Mouse (Mus musculus): Measurements from ENCODE around the gene Smarcc2. TPM values are rescaled to one million over a fixed set of nuclear protein-coding genes. Genes with fewer than 3 reads are reported as not detected.

Gene Smarcc2
- polyA plus RNA-seq, 1 experiment: 81.3 TPM

DNA sequence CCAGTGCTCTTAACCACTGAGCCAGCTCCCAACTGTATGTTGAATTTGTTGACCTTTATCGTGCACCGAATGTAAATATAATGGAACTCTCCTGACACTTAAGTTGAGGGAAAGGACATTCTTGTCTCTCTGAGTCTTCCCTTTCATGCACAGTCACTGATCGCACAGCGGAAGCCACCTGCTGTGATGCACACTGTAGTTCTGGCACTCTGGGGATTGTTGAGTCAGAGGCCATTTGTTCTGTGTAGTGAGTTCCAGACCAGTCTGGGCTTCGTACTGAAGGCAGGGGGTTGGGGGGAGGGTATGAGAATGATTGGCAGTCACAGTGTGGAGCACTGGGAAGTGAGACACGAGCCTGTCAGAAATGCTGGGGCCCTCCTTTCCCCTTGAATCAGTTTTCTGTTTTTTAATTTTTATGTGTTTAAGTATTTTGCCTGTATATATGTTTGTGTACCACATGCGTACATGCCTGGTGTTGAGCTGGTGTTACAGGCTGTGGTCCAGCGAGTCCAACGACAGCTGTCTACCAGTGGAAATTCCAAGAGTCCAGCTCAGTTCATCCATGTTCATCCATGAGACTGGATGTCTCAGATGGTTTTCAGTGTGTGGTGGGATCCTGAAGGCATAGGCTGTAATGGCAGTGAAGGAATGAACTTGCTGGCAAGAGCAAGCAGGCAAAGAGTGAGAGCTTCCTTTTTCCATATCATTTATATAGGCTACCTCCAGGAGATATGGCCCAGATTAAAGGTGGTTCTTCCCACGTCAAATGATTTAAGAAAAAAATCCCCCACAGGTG, 17.5 kb upstream of the Smarcc2 start:
- 90% methylated on average over 10 of the region's 10 CpGs for WGBS
- H3K4me3 ChIP-seq (ENCODE audit: insufficient read depth, low read depth, low read length): no peak overlapping the region
- TF ChIP-seq CTCF (conservative IDR thresholded peaks at IDR 0.05; ENCODE audit: insufficient read depth, insufficient read length, low read depth, low read length) (no peak), POLR2A (IDR thresholded peaks at IDR 0.05; ENCODE audit: low read depth, low read length) (no peak)

DNA sequence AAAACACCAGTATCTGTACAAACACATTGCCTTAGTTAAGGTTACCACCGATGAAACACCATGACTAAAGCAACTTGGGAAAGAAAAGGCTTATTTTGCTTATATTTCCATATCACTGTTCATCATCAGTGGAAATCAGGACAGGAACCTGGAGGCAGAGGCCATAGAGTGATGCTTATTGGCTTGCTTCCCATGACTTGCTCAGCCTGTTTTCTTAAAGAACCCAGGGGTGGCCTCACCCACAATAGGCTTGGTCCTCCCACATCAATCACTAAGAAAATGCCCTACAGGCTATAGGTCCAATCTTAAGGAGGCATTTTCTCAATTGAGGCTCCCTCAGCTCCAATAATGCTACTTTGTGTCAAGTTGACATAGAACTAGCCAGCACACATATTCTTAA, 16.3 kb upstream of the Smarcc2 start:
- no peak for DNase-seq
- Histone ChIP-seq H3K4me3 (ENCODE audit: insufficient read depth, low read depth, low read length) (no peak overlapping the region), H3K27ac (ENCODE audit: insufficient read depth, low read depth, low read length) (no peak overlapping the region), H3K27me3 (replicated peaks; ENCODE audit: control insufficient read depth, insufficient read depth, low read length) (no peaks in the 10 kb centered on the region), H3K36me3 (ENCODE audit: control insufficient read depth, insufficient read depth, low read length) (0 out of 2 replicates have a peak, but pooled peaks cover 4% of the 10 kb centered on the region), H3K4me1 (ENCODE audit: control insufficient read depth, insufficient read depth, low read length) (no peaks in the 10 kb centered on the region)
- 82% methylated on average over 1 of the region's 1 CpGs for WGBS
- no peak for TF ChIP-seq POLR2A (IDR thresholded peaks at IDR 0.05; ENCODE audit: low read depth, low read length)
- TF ChIP-seq CTCF (conservative IDR thresholded peaks at IDR 0.05; ENCODE audit: insufficient read depth, insufficient read length, low read depth, low read length): no peak

More for the DNA sequence above, 17.5 kb upstream of the Smarcc2 start:
- H3K27me3 ChIP-seq (replicated peaks; ENCODE audit: control insufficient read depth, insufficient read depth, low read length): no peaks in the 10 kb centered on the region
- no peaks in the 10 kb centered on the region for H3K4me1 ChIP-seq (ENCODE audit: control insufficient read depth, insufficient read depth, low read length)
- no peak overlapping the region for H3K27ac ChIP-seq (ENCODE audit: insufficient read depth, low read depth, low read length)
- H3K36me3 ChIP-seq (ENCODE audit: control insufficient read depth, insufficient read depth, low read length): peaks cover 8% of the 10 kb centered on the region; the same call in 1 of the 2 replicates
- no peak for DNase-seq

DNA sequence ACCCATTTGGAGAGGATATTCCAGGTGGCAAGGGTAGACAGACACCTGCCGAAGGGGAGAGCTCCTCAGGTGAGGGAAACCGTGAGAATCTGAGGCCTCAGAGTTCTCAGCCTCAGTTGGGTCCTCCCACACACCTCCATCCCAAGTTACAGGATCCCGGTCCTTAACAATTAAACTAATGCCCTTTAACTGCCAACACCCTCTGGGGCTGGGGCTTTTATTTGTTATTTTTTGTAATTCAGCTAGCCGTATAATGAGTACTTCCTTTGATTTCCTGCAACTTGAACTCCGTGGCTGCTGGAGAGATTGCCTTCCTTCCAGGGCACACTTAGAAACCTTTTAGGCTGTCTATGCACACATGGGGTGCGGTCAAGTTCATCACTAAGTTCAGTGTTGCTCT, 14.7 kb upstream of the Smarcc2 start:
- Histone ChIP-seq H3K27ac (ENCODE audit: insufficient read depth, low read depth, low read length) (no peak overlapping the region), H3K27me3 (replicated peaks; ENCODE audit: control insufficient read depth, insufficient read depth, low read length) (no peaks in the 10 kb centered on the region), H3K36me3 (ENCODE audit: control insufficient read depth, insufficient read depth, low read length) (no peaks in the 10 kb centered on the region), H3K4me1 (ENCODE audit: control insufficient read depth, insufficient read depth, low read length) (no peaks in the 10 kb centered on the region), H3K4me3 (ENCODE audit: insufficient read depth, low read depth, low read length) (no peak overlapping the region)
- 20% methylated on average over 6 of the region's 6 CpGs for WGBS
- TF ChIP-seq POLR2A (IDR thresholded peaks at IDR 0.05; ENCODE audit: low read depth, low read length): no peak
- no peak for TF ChIP-seq CTCF (conservative IDR thresholded peaks at IDR 0.05; ENCODE audit: insufficient read depth, insufficient read length, low read depth, low read length)
- no peak for DNase-seq

DNA sequence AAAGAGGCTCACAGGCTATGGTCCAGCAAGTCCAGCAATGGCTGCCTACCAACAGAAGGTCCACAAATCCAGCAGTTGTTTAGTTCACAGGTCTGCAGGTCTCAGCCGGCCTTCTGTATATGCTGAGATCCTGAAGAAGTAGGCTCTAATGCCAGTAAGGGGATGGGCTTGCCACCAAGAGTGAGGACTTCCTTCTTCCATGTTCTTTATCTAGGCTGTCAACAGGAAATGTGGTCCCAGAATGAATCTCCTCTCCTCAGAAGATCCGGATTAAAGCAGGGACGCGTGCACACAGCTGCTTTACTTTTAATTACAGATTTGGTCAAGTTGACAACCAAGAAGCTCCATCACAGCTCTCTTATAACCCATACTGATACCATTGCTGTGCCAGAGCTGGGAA, 13.6 kb upstream of the Smarcc2 start:
- no peaks in the 10 kb centered on the region for H3K27me3 ChIP-seq (replicated peaks; ENCODE audit: control insufficient read depth, insufficient read depth, low read length)
- no peak overlapping the region for H3K4me3 ChIP-seq (ENCODE audit: insufficient read depth, low read depth, low read length)
- WGBS: 72% methylated on average over 4 of the region's 4 CpGs
- no peak overlapping the region for H3K27ac ChIP-seq (ENCODE audit: insufficient read depth, low read depth, low read length)
- TF ChIP-seq CTCF (conservative IDR thresholded peaks at IDR 0.05; ENCODE audit: insufficient read depth, insufficient read length, low read depth, low read length): no peak
- TF ChIP-seq POLR2A (IDR thresholded peaks at IDR 0.05; ENCODE audit: low read depth, low read length): no peak
- DNase-seq: peak; percentile 40
- H3K36me3 ChIP-seq (ENCODE audit: control insufficient read depth, insufficient read depth, low read length): no peaks in the 10 kb centered on the region
- H3K4me1 ChIP-seq (ENCODE audit: control insufficient read depth, insufficient read depth, low read length): no peaks in the 10 kb centered on the region

DNA sequence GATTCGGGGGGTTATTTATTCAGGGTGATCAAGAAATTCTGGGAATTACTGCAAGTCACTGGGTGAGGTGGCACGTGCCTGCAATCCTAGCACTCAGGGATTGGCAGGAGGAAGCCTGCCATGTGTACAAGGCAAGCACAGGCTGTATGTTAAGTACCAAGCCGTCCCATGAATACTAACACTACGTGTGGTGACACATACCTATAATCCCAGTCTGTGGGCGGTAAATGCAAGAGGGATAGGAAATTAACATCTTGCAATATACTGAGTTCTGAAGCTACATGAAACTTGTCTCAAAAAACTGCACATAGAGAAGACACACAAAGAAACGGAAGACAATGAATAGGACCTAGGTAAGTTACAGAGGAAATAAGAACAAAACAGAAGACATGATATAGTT, 8.0 kb upstream of the Smarcc2 start:
- Histone ChIP-seq H3K27me3 (replicated peaks; ENCODE audit: control insufficient read depth, insufficient read depth, low read length) (no peaks in the 10 kb centered on the region), H3K4me3 (ENCODE audit: insufficient read depth, low read depth, low read length) (no peak overlapping the region), H3K27ac (ENCODE audit: insufficient read depth, low read depth, low read length) (no peak overlapping the region), H3K36me3 (ENCODE audit: control insufficient read depth, insufficient read depth, low read length) (no peaks in the 10 kb centered on the region), H3K4me1 (ENCODE audit: control insufficient read depth, insufficient read depth, low read length) (no peaks in the 10 kb centered on the region; the same call in 1 of the 2 replicates)
- TF ChIP-seq CTCF (conservative IDR thresholded peaks at IDR 0.05; ENCODE audit: insufficient read depth, insufficient read length, low read depth, low read length) (no peak), POLR2A (IDR thresholded peaks at IDR 0.05; ENCODE audit: low read depth, low read length) (no peak)
- WGBS: 88% methylated on average over 6 of the region's 6 CpGs
- no peak for DNase-seq

DNA sequence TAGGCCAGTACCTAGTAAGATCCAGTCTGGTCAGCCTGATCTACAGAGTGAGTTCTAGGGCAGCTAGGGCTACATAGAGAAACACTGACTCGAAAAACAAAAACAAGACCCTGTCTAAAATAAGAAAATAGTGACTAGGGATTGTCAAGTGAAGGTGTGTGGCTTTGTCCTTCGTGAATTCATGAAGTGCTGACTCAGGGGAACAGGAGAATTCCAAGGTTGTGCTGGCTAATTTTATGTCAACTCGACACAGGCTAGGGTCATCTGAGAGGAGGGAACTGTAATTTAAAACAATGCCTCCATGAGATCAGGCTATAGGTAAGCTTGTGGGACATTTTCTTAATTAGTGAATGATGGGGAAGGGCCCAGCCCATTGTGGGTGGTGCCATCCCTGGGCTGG, 4.6 kb upstream of the Smarcc2 start:
- Histone ChIP-seq H3K27ac (ENCODE audit: insufficient read depth, low read depth, low read length) (no peak overlapping the region), H3K4me3 (ENCODE audit: insufficient read depth, low read depth, low read length) (no peak overlapping the region), H3K4me1 (ENCODE audit: control insufficient read depth, insufficient read depth, low read length) (peaks cover 3% of the 10 kb centered on the region), H3K27me3 (replicated peaks; ENCODE audit: control insufficient read depth, insufficient read depth, low read length) (no peaks in the 10 kb centered on the region), H3K36me3 (ENCODE audit: control insufficient read depth, insufficient read depth, low read length) (no peaks in the 10 kb centered on the region)
- 65% methylated on average over 3 of the region's 3 CpGs for WGBS
- no peak for TF ChIP-seq CTCF (conservative IDR thresholded peaks at IDR 0.05; ENCODE audit: insufficient read depth, insufficient read length, low read depth, low read length)
- no peak for TF ChIP-seq POLR2A (IDR thresholded peaks at IDR 0.05; ENCODE audit: low read depth, low read length)
- DNase-seq: no peak

DNA sequence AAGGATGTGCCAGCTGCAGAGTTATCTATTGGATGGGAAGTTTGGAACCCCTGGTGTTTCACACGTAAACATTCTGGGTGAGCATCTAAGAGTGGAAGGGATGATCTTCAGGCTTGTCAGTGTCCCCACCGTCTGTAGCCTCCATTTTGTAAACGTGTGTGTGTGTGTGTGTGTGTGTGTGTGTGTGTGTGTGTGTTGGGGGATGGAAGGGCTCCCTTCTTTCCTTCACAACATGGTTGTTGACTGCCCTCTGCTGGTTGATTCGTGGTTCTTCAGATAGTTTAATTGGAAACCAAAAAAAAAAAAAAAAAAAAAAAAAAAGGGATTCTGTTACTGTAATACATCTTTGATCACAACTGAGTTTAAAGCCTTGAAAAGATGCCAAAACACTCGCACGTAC, 3.8 kb upstream of the Smarcc2 start:
- Histone ChIP-seq H3K27me3 (replicated peaks; ENCODE audit: control insufficient read depth, insufficient read depth, low read length) (no peaks in the 10 kb centered on the region), H3K4me3 (ENCODE audit: insufficient read depth, low read depth, low read length) (no peak overlapping the region), H3K4me1 (ENCODE audit: control insufficient read depth, insufficient read depth, low read length) (peaks cover 6% of the 10 kb centered on the region), H3K36me3 (ENCODE audit: control insufficient read depth, insufficient read depth, low read length) (no peaks in the 10 kb centered on the region), H3K27ac (ENCODE audit: insufficient read depth, low read depth, low read length) (no peak overlapping the region)
- WGBS: 3% methylated on average over 6 of the region's 6 CpGs
- peak; percentile 82 for DNase-seq
- TF ChIP-seq CTCF (conservative IDR thresholded peaks at IDR 0.05; ENCODE audit: insufficient read depth, insufficient read length, low read depth, low read length): peak; percentile 60
- TF ChIP-seq POLR2A (IDR thresholded peaks at IDR 0.05; ENCODE audit: low read depth, low read length): no peak

Measured in kidney, adult 2 months (tissue).